Comparison of ENCODE assay signal across 27 mouse cellular contexts in genomic region chr11:80886365-80886764, GRCm38 (mm10). TPM values are rescaled to one million over a fixed set of nuclear protein-coding genes. Genes with fewer than 3 reads are reported as not detected.
"Had no signal": no experiment of that assay in that cellular context is flagged by ENCODE, and none has a peak within 500 bp of the region (broad histone marks: within the 10 kb centered on the region; RNA-seq: fewer than 3 reads in every experiment).

No protein-coding gene starts in this region.

- H3K4me1 ChIP-seq: limb, embryonic 10.5 days; limb, embryonic 13.5 days; liver, embryonic 12.5 days; liver, embryonic 15.5 days; lung, embryonic 15.5 days; megakaryocyte, embryonic 14.5 days had no signal

- ATAC-seq: liver, embryonic 12.5 days; midbrain, embryonic 13.5 days; midbrain, embryonic 16.5 days had no signal

- H3K27ac ChIP-seq: left cerebral cortex, adult 2 months; limb, embryonic 10.5 days; limb, embryonic 13.5 days; liver, embryonic 12.5 days; liver, embryonic 15.5 days; lung, embryonic 15.5 days; midbrain, embryonic 10.5 days; midbrain, embryonic 13.5 days had no signal

- DNase-seq: kidney, adult 18-20 months; kidney, adult 9 months; kidney, postnatal 14 days; kidney, postnatal 4 days; layer of hippocampus, adult 9-11 months; layer of hippocampus, postnatal 36 days; liver; thymus, adult 18-20 months; thymus, postnatal 36 days had no signal

- H3K4me3 ChIP-seq: left cerebral cortex, adult 2 months; limb, embryonic 10.5 days; limb, embryonic 13.5 days; liver, embryonic 12.5 days; liver, embryonic 15.5 days; lung, embryonic 15.5 days; megakaryocyte, embryonic 14.5 days; midbrain, embryonic 10.5 days; midbrain, embryonic 13.5 days; myocyte had no signal

RNA-seq across cellular contexts. Expression of gene Spaca3, which starts 28.2 kb away (rescaled TPM):
- polyA plus RNA-seq: kidney, embryonic 16.5 days; limb, embryonic 10.5 days; limb, embryonic 13.5 days; liver, embryonic 12.5 days; liver, embryonic 15.5 days; lung, embryonic 15.5 days; midbrain, embryonic 10.5 days; midbrain, embryonic 13.5 days; midbrain, embryonic 16.5 days; myocyte; neural tube, embryonic 11.5 days; neural tube, embryonic 14.5 days; small intestine, adult 2 months; spleen, adult 2 months; stomach, embryonic 16.5 days; urinary bladder, adult 2 months had no signal
